Mouse (Mus musculus): ENCODE data around the gene Slc25a28. TPM values are rescaled to one million over a fixed set of nuclear protein-coding genes. Genes with fewer than 3 reads are reported as not detected.

The Slc25a28 gene
- polyA plus RNA-seq, 1 experiment from 2014 or later, result 19.5 TPM

DNA sequence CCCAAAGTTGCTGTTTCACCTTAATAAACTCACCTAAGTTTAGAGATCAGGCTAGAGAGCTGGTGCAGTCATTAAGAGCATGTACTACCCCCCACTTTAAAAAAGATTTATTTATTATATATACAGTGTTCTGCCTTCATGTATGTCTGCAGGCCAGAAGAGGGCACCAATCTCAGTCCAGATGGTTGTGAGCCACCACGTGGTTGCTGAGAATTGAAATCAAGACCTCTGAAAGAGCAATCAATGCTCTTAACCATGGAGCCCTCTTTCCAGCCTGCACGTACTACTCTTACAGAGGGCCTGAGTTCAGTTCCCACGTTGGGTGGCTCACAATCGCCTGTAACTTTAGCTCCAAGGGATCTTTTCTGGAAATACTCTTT, 7.3 kb downstream of the Slc25a28 start:
- no peak for ATAC-seq
- WGBS, result 59% methylated on average over 4 of the region's 4 CpGs
- H3K27ac ChIP-seq (ENCODE audit: low read length), result no peak overlapping the region
- H3K4me2 ChIP-seq (ENCODE audit: low read depth, low read length), result no peak overlapping the region
- 0 out of 2 replicates have a peak, but pooled peaks cover 7% of the 10 kb centered on the region for H3K36me3 ChIP-seq (ENCODE audit: control insufficient read depth, insufficient read depth, low read length)
- H3K4me3 ChIP-seq (ENCODE audit: low read length), result no peak overlapping the region
- peaks cover 24% of the 10 kb centered on the region for H3K4me1 ChIP-seq (ENCODE audit: control insufficient read depth, insufficient read depth, low read length)
- no peak overlapping the region for H3K9ac ChIP-seq (ENCODE audit: low read depth, low read length)
- H3K9me3 ChIP-seq (ENCODE audit: control insufficient read depth, low read length), result no peaks in the 10 kb centered on the region
- H3K27me3 ChIP-seq (replicated peaks; ENCODE audit: control insufficient read depth, insufficient read depth, low read length), result no peaks in the 10 kb centered on the region

- H3K9me3 ChIP-seq (ENCODE audit: control insufficient read depth, low read length), result no peaks in the 10 kb centered on the region
- no peak overlapping the region for H3K4me2 ChIP-seq (ENCODE audit: low read depth, low read length)
- ATAC-seq, result no peak
- H3K9ac ChIP-seq (ENCODE audit: low read depth, low read length), result no peak overlapping the region
- H3K36me3 ChIP-seq (ENCODE audit: control insufficient read depth, insufficient read depth, low read length), result 0 out of 2 replicates have a peak, but pooled peaks cover 7% of the 10 kb centered on the region
- no peak overlapping the region for H3K4me3 ChIP-seq (ENCODE audit: low read length)
- H3K27ac ChIP-seq (ENCODE audit: low read length), result no peak overlapping the region
- 86% methylated on average over 22 of the region's 22 CpGs for WGBS
- peaks cover 22% of the 10 kb centered on the region for H3K4me1 ChIP-seq (ENCODE audit: control insufficient read depth, insufficient read depth, low read length)
- no peaks in the 10 kb centered on the region for H3K27me3 ChIP-seq (replicated peaks; ENCODE audit: control insufficient read depth, insufficient read depth, low read length)
These were observed 7.8 kb downstream of the Slc25a28 start for GRCm38 (mm10) chr19:43666661-43667429.

DNA sequence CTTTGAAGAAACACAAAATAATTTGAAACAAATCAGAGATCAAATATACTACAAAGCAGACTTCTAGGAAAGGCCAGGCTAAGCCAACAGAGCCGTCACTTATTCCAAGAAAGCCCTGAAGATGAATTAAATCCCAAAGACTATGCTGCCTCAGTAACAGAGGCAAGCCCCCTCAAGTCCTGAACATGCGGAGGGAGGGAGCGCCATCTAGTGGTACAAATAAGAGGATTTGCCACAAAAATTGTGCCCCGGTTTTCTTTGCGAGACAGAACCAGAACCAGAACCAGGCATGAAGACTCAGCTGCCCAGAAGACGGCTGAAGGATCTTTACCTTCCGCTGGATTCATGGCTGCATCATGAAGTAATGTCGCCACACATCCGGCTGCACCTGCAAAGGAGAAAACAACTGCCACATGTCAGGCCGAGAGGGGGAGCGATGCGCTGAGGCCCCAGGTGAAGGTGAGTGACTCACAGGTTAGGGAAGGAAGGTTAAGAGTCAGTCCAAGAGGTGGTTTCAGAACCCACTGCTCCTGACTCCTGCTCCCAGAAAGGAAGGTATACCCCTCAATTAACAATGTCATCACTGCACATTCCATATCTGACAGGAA, 9.1 kb downstream of the Slc25a28 start:
- Histone ChIP-seq H3K4me1 (ENCODE audit: control insufficient read depth, insufficient read depth, low read length) (peaks cover 12% of the 10 kb centered on the region; the same call in 1 of the 2 replicates), H3K4me2 (ENCODE audit: low read depth, low read length) (no peak overlapping the region), H3K9me3 (ENCODE audit: control insufficient read depth, low read length) (no peaks in the 10 kb centered on the region), H3K36me3 (ENCODE audit: control insufficient read depth, insufficient read depth, low read length) (0 out of 2 replicates have a peak, but pooled peaks cover 7% of the 10 kb centered on the region), H3K27ac (ENCODE audit: low read length) (no peak overlapping the region), H3K9ac (ENCODE audit: low read depth, low read length) (no peak overlapping the region), H3K4me3 (ENCODE audit: low read length) (no peak overlapping the region), H3K27me3 (replicated peaks; ENCODE audit: control insufficient read depth, insufficient read depth, low read length) (no peaks in the 10 kb centered on the region)
- no peak for ATAC-seq
- WGBS, result 55% methylated on average over 12 of the region's 12 CpGs

DNA sequence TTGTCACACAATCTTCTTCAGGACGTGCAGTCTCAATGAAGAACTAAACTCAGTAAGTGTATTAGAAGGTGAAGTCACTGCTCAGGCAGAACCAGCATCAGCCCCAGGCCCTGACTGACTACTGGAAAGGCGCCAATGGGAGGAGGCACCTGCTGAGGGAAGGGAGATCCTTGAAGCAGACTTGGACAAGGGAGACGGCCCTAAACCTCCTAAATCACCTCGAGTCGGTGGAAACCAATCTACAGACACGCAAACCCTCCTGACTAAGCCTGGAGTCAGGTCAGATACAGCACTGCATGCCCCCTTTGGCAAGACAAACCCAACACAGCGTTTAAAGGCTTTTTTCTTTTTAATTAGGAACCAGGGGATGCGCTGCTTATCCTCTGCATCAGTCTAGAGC, 11.2 kb downstream of the Slc25a28 start:
- Histone ChIP-seq H3K36me3 (ENCODE audit: control insufficient read depth, insufficient read depth, low read length) (0 out of 2 replicates have a peak, but pooled peaks cover 7% of the 10 kb centered on the region), H3K4me2 (ENCODE audit: low read depth, low read length) (no peak overlapping the region), H3K4me1 (ENCODE audit: control insufficient read depth, insufficient read depth, low read length) (peaks cover 12% of the 10 kb centered on the region; the same call in 1 of the 2 replicates), H3K27me3 (replicated peaks; ENCODE audit: control insufficient read depth, insufficient read depth, low read length) (no peaks in the 10 kb centered on the region), H3K9me3 (ENCODE audit: control insufficient read depth, low read length) (no peaks in the 10 kb centered on the region), H3K4me3 (ENCODE audit: low read length) (no peak overlapping the region), H3K9ac (ENCODE audit: low read depth, low read length) (no peak overlapping the region), H3K27ac (ENCODE audit: low read length) (no peak overlapping the region)
- WGBS, result 71% methylated on average over 8 of the region's 8 CpGs
- no peak for ATAC-seq

GRCm38 (mm10) chr19:43662176-43662967, 12.3 kb downstream of the Slc25a28 start:
- no peak overlapping the region for H3K4me3 ChIP-seq (ENCODE audit: low read length)
- H3K27me3 ChIP-seq (replicated peaks; ENCODE audit: control insufficient read depth, insufficient read depth, low read length), result no peaks in the 10 kb centered on the region
- H3K4me1 ChIP-seq (ENCODE audit: control insufficient read depth, insufficient read depth, low read length), result peaks cover 12% of the 10 kb centered on the region; the same call in 1 of the 2 replicates
- no peak overlapping the region for H3K4me2 ChIP-seq (ENCODE audit: low read depth, low read length)
- H3K9me3 ChIP-seq (ENCODE audit: control insufficient read depth, low read length), result no peaks in the 10 kb centered on the region
- no peak overlapping the region for H3K27ac ChIP-seq (ENCODE audit: low read length)
- 35% methylated on average over 19 of the region's 19 CpGs for WGBS
- peak; percentile 66 for ATAC-seq
- H3K9ac ChIP-seq (ENCODE audit: low read depth, low read length), result no peak overlapping the region; the same call in 1 of the 2 replicates
- 0 out of 2 replicates have a peak, but pooled peaks cover 7% of the 10 kb centered on the region for H3K36me3 ChIP-seq (ENCODE audit: control insufficient read depth, insufficient read depth, low read length)

DNA sequence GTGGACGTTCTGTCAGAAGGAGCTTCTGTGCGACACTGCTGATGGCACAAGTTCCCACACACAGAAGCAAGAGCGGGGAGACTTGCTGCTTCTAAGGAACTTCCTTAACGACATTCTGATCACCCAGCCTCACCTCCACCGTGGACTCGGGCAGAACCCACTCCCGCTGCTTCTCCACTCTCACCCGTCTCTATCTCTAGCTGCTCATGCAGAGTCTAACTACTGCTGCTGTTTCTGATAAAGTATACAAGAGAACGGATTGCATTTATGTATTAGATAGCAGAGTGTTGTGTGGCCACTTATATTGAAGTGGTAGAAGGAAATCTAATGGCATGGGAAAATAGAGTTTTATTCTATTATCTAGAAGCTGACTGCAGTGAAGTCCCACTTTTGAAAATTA, 13.9 kb downstream of the Slc25a28 start:
- Histone ChIP-seq H3K9me3 (ENCODE audit: control insufficient read depth, low read length) (no peaks in the 10 kb centered on the region), H3K36me3 (ENCODE audit: control insufficient read depth, insufficient read depth, low read length) (0 out of 2 replicates have a peak, but pooled peaks cover 7% of the 10 kb centered on the region), H3K4me3 (ENCODE audit: low read length) (no peak overlapping the region), H3K27me3 (replicated peaks; ENCODE audit: control insufficient read depth, insufficient read depth, low read length) (no peaks in the 10 kb centered on the region), H3K27ac (ENCODE audit: low read length) (no peak overlapping the region), H3K4me2 (ENCODE audit: low read depth, low read length) (no peak overlapping the region), H3K4me1 (ENCODE audit: control insufficient read depth, insufficient read depth, low read length) (peaks cover 9% of the 10 kb centered on the region; the same call in 1 of the 2 replicates), H3K9ac (ENCODE audit: low read depth, low read length) (no peak overlapping the region)
- WGBS, result 83% methylated on average over 9 of the region's 9 CpGs
- ATAC-seq, result no peak

DNA sequence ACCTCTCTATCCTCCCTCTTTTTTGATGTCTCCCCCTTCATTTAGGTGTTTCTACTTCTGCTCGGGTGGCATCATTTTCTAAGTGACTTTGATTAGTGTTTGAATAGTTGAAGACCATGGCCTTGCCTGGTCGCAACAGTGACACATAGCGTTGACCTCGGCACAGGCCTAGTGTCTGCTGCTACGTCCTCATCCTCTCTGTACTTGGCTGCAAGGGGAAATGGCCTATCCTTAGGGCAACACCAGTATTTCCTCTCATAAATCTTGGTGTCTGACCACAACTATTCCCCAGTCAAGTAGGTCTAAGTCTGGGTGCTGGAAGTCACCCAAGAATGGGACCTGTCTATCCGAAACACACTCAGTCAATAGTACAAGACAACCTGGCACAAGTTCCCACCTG, 15.0 kb downstream of the Slc25a28 start:
- H3K9me3 ChIP-seq (ENCODE audit: control insufficient read depth, low read length), result no peaks in the 10 kb centered on the region
- no peak for ATAC-seq
- 80% methylated on average over 6 of the region's 6 CpGs for WGBS

GRCm38 (mm10) chr19:43655735-43656492, 18.8 kb downstream of the Slc25a28 start:
- WGBS, result 36% methylated on average over 11 of the region's 11 CpGs
- Histone ChIP-seq H3K4me3 (ENCODE audit: low read length) (no peak overlapping the region), H3K4me1 (ENCODE audit: control insufficient read depth, insufficient read depth, low read length) (peaks cover 15% of the 10 kb centered on the region; the same call in 1 of the 2 replicates), H3K27me3 (replicated peaks; ENCODE audit: control insufficient read depth, insufficient read depth, low read length) (no peaks in the 10 kb centered on the region), H3K9ac (ENCODE audit: low read depth, low read length) (no peak overlapping the region), H3K36me3 (ENCODE audit: control insufficient read depth, insufficient read depth, low read length) (no peaks in the 10 kb centered on the region), H3K4me2 (ENCODE audit: low read depth, low read length) (no peak overlapping the region), H3K9me3 (ENCODE audit: control insufficient read depth, low read length) (no peaks in the 10 kb centered on the region), H3K27ac (ENCODE audit: low read length) (no peak overlapping the region)
- ATAC-seq, result peak; percentile 49; the same call in 1 of the 2 replicates

More for the DNA sequence above, 15.0 kb downstream of the Slc25a28 start:
- Histone ChIP-seq H3K4me3 (ENCODE audit: low read length) (no peak overlapping the region), H3K27me3 (replicated peaks; ENCODE audit: control insufficient read depth, insufficient read depth, low read length) (no peaks in the 10 kb centered on the region), H3K4me2 (ENCODE audit: low read depth, low read length) (no peak overlapping the region), H3K4me1 (ENCODE audit: control insufficient read depth, insufficient read depth, low read length) (peaks cover 9% of the 10 kb centered on the region; the same call in 1 of the 2 replicates), H3K27ac (ENCODE audit: low read length) (no peak overlapping the region), H3K36me3 (ENCODE audit: control insufficient read depth, insufficient read depth, low read length) (0 out of 2 replicates have a peak, but pooled peaks cover 7% of the 10 kb centered on the region), H3K9ac (ENCODE audit: low read depth, low read length) (no peak overlapping the region)

Data from intestine, embryonic 16.5 days (tissue).